Mouse (Mus musculus): ENCODE results near the gene Kcnh2. TPM values are rescaled to one million over a fixed set of nuclear protein-coding genes. Genes with fewer than 3 reads are reported as not detected.

The Kcnh2 gene
- total RNA-seq, 2 experiments from 2014 or later: 0.12 TPM; not detected in 1

Other genes with a start within 250 kb of the Kcnh2 start
- gene Nupl2, start 186.6 kb downstream of the Kcnh2 start, total RNA-seq (2015): 13.2 and 16.1 TPM in 2 replicates
- gene Nupl2, start 186.6 kb downstream of the Kcnh2 start, total RNA-seq (2017): 5.7 and 10.1 TPM in 2 replicates
- gene Nos3, start 13.2 kb upstream of the Kcnh2 start, total RNA-seq (2015): 0.12 TPM in 1 of 2 replicates, not detected in the other
- not detected in 2 replicates for gene Nos3, start 13.2 kb upstream of the Kcnh2 start, total RNA-seq (2017)
- 0.90 and 1.9 TPM in 2 replicates for gene Atg9b, start 40.5 kb upstream of the Kcnh2 start, total RNA-seq (2015)
- 2.6 and 3.5 TPM in 2 replicates for gene Atg9b, start 40.5 kb upstream of the Kcnh2 start, total RNA-seq (2017)
- gene Abcb8, start 42.1 kb upstream of the Kcnh2 start, total RNA-seq (2015): 23.5 and 30.9 TPM in 2 replicates
- 12.2 and 18.1 TPM in 2 replicates for gene Abcb8, start 42.1 kb upstream of the Kcnh2 start, total RNA-seq (2017)
- gene Asic3, start 61.8 kb upstream of the Kcnh2 start, total RNA-seq (2015): 0.12 and 0.15 TPM in 2 replicates
- gene Asic3, start 61.8 kb upstream of the Kcnh2 start, total RNA-seq (2017): 0.20 TPM in 1 of 2 replicates, not detected in the other
- gene Cdk5, start 71.9 kb upstream of the Kcnh2 start, total RNA-seq (2015): 20.0 TPM in 2 replicates
- 16.2 and 30.1 TPM in 2 replicates for gene Cdk5, start 71.9 kb upstream of the Kcnh2 start, total RNA-seq (2017)
- 11.4 and 13.1 TPM in 2 replicates for gene Slc4a2, start 72.2 kb upstream of the Kcnh2 start, total RNA-seq (2015)
- gene Slc4a2, start 72.2 kb upstream of the Kcnh2 start, total RNA-seq (2017): 19.0 and 24.1 TPM in 2 replicates
- 35.7 and 44.6 TPM in 2 replicates for gene Fastk, start 93.7 kb upstream of the Kcnh2 start, total RNA-seq (2015)
- 17.4 and 25.7 TPM in 2 replicates for gene Fastk, start 93.7 kb upstream of the Kcnh2 start, total RNA-seq (2017)
- 7.3 and 7.7 TPM in 2 replicates for gene Tmub1, start 96.2 kb upstream of the Kcnh2 start, total RNA-seq (2015)
- 13.7 and 14.9 TPM in 2 replicates for gene Tmub1, start 96.2 kb upstream of the Kcnh2 start, total RNA-seq (2017)
- 11.4 and 14.1 TPM in 2 replicates for gene Agap3, start 100.6 kb upstream of the Kcnh2 start, total RNA-seq (2015)
- gene Agap3, start 100.6 kb upstream of the Kcnh2 start, total RNA-seq (2017): 19.8 and 25.0 TPM in 2 replicates
- not detected in 2 replicates for gene Gbx1, start 175.6 kb upstream of the Kcnh2 start, total RNA-seq (2015)
- gene Gbx1, start 175.6 kb upstream of the Kcnh2 start, total RNA-seq (2017): not detected in 2 replicates
- gene Asb10, start 189.4 kb upstream of the Kcnh2 start, total RNA-seq (2015): not detected in 2 replicates
- gene Asb10, start 189.4 kb upstream of the Kcnh2 start, total RNA-seq (2017): not detected in 2 replicates
- not detected in 2 replicates for gene 4931409K22Rik, start 205.2 kb upstream of the Kcnh2 start, total RNA-seq (2015)
- gene 4931409K22Rik, start 205.2 kb upstream of the Kcnh2 start, total RNA-seq (2017): not detected in 2 replicates
- gene Abcf2, start 225.9 kb upstream of the Kcnh2 start, total RNA-seq (2015): 45.4 and 46.0 TPM in 2 replicates
- gene Abcf2, start 225.9 kb upstream of the Kcnh2 start, total RNA-seq (2017): 113 and 115 TPM in 2 replicates
- gene Chpf2, start 235.1 kb upstream of the Kcnh2 start, total RNA-seq (2015): 4.7 and 5.9 TPM in 2 replicates
- gene Chpf2, start 235.1 kb upstream of the Kcnh2 start, total RNA-seq (2017): 12.4 and 35.1 TPM in 2 replicates

Data from megakaryocyte progenitor cell, adult 5-6 weeks (primary cell).